Comparison of ENCODE assay signal across 10 mouse cellular contexts in genomic region chr13:54367758-54368157, GRCm38 (mm10). TPM values are rescaled to one million over a fixed set of nuclear protein-coding genes. Genes with fewer than 3 reads are reported as not detected.
DNase-seq lines count a peak whose midpoint lies in the region; ATAC-seq and TF ChIP-seq lines count a peak whose summit lies in the region.
"Had no signal": no experiment of that assay in that cellular context is flagged by ENCODE, and none has a peak within 500 bp of the region (broad histone marks: within the 10 kb centered on the region; RNA-seq: fewer than 3 reads in every experiment).

No protein-coding gene starts in this region.

- H3K9ac ChIP-seq in hindbrain, postnatal 0 days (replicated peaks; ENCODE audit: low read length) = no peak overlapping the region
- H3K9ac ChIP-seq in hindbrain, embryonic 14.5 days = no peak overlapping the region
- H3K9ac ChIP-seq in midbrain, embryonic 14.5 days (replicated peaks; ENCODE audit: low read length) = no peak overlapping the region

- WGBS in hindbrain, postnatal 0 days = 66% methylated on average over 6 of the region's 6 CpGs
- 62% methylated on average over 6 of the region's 6 CpGs for WGBS in hindbrain, embryonic 14.5 days
- WGBS in midbrain, embryonic 14.5 days = 77% methylated on average over 6 of the region's 6 CpGs
- 83% methylated on average over 6 of the region's 6 CpGs for WGBS in midbrain, embryonic 10.5 days
- WGBS in olfactory bulb, adult 2 months = 78% methylated on average over 6 of the region's 6 CpGs
- 79% methylated on average over 6 of the region's 6 CpGs for WGBS in embryonic facial prominence, embryonic 10.5 days

- no peaks in the 10 kb centered on the region for H3K27me3 ChIP-seq in hindbrain, postnatal 0 days (ENCODE audit: insufficient read depth, low read length)
- no peaks in the 10 kb centered on the region for H3K27me3 ChIP-seq in hindbrain, embryonic 14.5 days (ENCODE audit: control insufficient read depth, insufficient read depth, low read length)
- H3K27me3 ChIP-seq in midbrain, embryonic 14.5 days (ENCODE audit: control insufficient read depth, insufficient read depth, low read length) = no peaks in the 10 kb centered on the region
- peaks cover 47% of the 10 kb centered on the region for H3K27me3 ChIP-seq in midbrain, embryonic 10.5 days (ENCODE audit: low read depth, poor library complexity, severe bottlenecking)
- peaks cover 42% of the 10 kb centered on the region for H3K27me3 ChIP-seq in embryonic facial prominence, embryonic 10.5 days (replicated peaks; ENCODE audit: low read depth, poor library complexity, severe bottlenecking)

- H3K4me3 ChIP-seq in hindbrain, postnatal 0 days (ENCODE audit: low read length) = no peak overlapping the region
- no peak overlapping the region for H3K4me3 ChIP-seq in hindbrain, embryonic 14.5 days (replicated peaks; ENCODE audit: low read length)
- no peak overlapping the region for H3K4me3 ChIP-seq in midbrain, embryonic 14.5 days (replicated peaks; ENCODE audit: low read depth, low read length)
- no peak overlapping the region for H3K4me3 ChIP-seq in midbrain, embryonic 10.5 days
- H3K4me3 ChIP-seq in olfactory bulb, adult 2 months (ENCODE audit: insufficient read depth, low read depth, low read length) = no peak overlapping the region
- no peak overlapping the region for H3K4me3 ChIP-seq in embryonic facial prominence, embryonic 10.5 days

- no peaks in the 10 kb centered on the region for H3K9me3 ChIP-seq in hindbrain, postnatal 0 days (ENCODE audit: low read length)
- H3K9me3 ChIP-seq in hindbrain, embryonic 14.5 days (ENCODE audit: control insufficient read depth, low read length) = no peaks in the 10 kb centered on the region
- H3K9me3 ChIP-seq in midbrain, embryonic 14.5 days (ENCODE audit: control insufficient read depth, low read length) = no peaks in the 10 kb centered on the region
- H3K9me3 ChIP-seq in midbrain, embryonic 10.5 days (replicated peaks) = no peaks in the 10 kb centered on the region
- H3K9me3 ChIP-seq in embryonic facial prominence, embryonic 10.5 days = no peaks in the 10 kb centered on the region

- no peak overlapping the region for H3K4me2 ChIP-seq in hindbrain, postnatal 0 days (ENCODE audit: low read depth, low read length)
- no peak overlapping the region for H3K4me2 ChIP-seq in hindbrain, embryonic 14.5 days (replicated peaks)
- H3K4me2 ChIP-seq in midbrain, embryonic 14.5 days (ENCODE audit: low read length) = no peak overlapping the region

- ATAC-seq in hindbrain, postnatal 0 days = no peak
- no peak for ATAC-seq in hindbrain, embryonic 14.5 days (ENCODE audit: low FRiP score)
- no peak for ATAC-seq in midbrain, embryonic 14.5 days (ENCODE audit: low FRiP score, low TSS enrichment)

- peaks cover 14% of the 10 kb centered on the region for H3K4me1 ChIP-seq in hindbrain, postnatal 0 days (ENCODE audit: insufficient read depth, low read length)
- H3K4me1 ChIP-seq in hindbrain, embryonic 14.5 days (replicated peaks; ENCODE audit: control insufficient read depth, insufficient read depth, low read length) = peaks cover 17% of the 10 kb centered on the region
- H3K4me1 ChIP-seq in midbrain, embryonic 14.5 days (ENCODE audit: control insufficient read depth, insufficient read depth, low read length) = peaks cover 23% of the 10 kb centered on the region
- peaks cover 42% of the 10 kb centered on the region for H3K4me1 ChIP-seq in midbrain, embryonic 10.5 days
- H3K4me1 ChIP-seq in olfactory bulb, adult 2 months (ENCODE audit: control insufficient read depth, insufficient read depth, low read length) = peaks cover 37% of the 10 kb centered on the region
- peaks cover 36% of the 10 kb centered on the region for H3K4me1 ChIP-seq in embryonic facial prominence, embryonic 10.5 days

- DNase-seq in hindbrain, postnatal 0 days (ENCODE audit: low spot score) = peak; percentile 67
- DNase-seq in hindbrain, embryonic 14.5 days (ENCODE audit: low spot score) = no peak
- peak; percentile 46 for DNase-seq in midbrain, embryonic 14.5 days
- no peak for DNase-seq in midbrain, embryonic 10.5 days (ENCODE audit: low spot score)
- peak; percentile 30 for DNase-seq in brain, embryonic 14.5 days (ENCODE audit: low read depth)
- no peak for DNase-seq in thymus, postnatal 10 days (ENCODE audit: low spot score in 2 of 2)
- DNase-seq in embryonic facial prominence, embryonic 10.5 days (ENCODE audit: low spot score) = no peak
- DNase-seq: layer of hippocampus, adult 9-11 months; thymus, adult 2 months had no signal

- TF ChIP-seq POLR2A in brain, embryonic 14.5 days (IDR thresholded peaks at IDR 0.05; ENCODE audit: borderline replicate concordance, extremely low read depth, insufficient read depth, insufficient read length, poor library complexity, severe bottlenecking) = no peak
- TF ChIP-seq POLR2A in olfactory bulb, adult 2 months (IDR thresholded peaks at IDR 0.05; ENCODE audit: insufficient read depth, low read depth, low read length) = no peak

- TF ChIP-seq CTCF in hindbrain, postnatal 0 days (IDR thresholded peaks at IDR 0.05; ENCODE audit: low read depth) = peak; percentile 61
- peak; percentile 41; the same call in 1 of the 2 replicates for TF ChIP-seq CTCF in brain, embryonic 14.5 days (IDR thresholded peaks at IDR 0.05; ENCODE audit: borderline replicate concordance, extremely low read depth, insufficient read depth, insufficient read length)
- TF ChIP-seq CTCF in olfactory bulb, adult 2 months (IDR thresholded peaks at IDR 0.05; ENCODE audit: insufficient read depth, low read depth, low read length) = 0 out of 2 replicates have a peak, but pooled peaks have one; percentile 14

- 0 out of 2 replicates have a peak overlapping the region, but pooled peaks have one; percentile 22 for H3K27ac ChIP-seq in hindbrain, postnatal 0 days
- no peak overlapping the region for H3K27ac ChIP-seq in hindbrain, embryonic 14.5 days
- 0 out of 2 replicates have a peak overlapping the region, but pooled peaks have one; percentile 8 for H3K27ac ChIP-seq in midbrain, embryonic 14.5 days (replicated peaks; ENCODE audit: low read depth, low read length)
- H3K27ac ChIP-seq in midbrain, embryonic 10.5 days (replicated peaks) = no peak overlapping the region
- peak overlapping the region; percentile 2; the same call in 1 of the 2 replicates for H3K27ac ChIP-seq in olfactory bulb, adult 2 months (ENCODE audit: insufficient read depth, low read depth, low read length)
- no peak overlapping the region for H3K27ac ChIP-seq in embryonic facial prominence, embryonic 10.5 days (replicated peaks)

- H3K36me3 ChIP-seq in hindbrain, postnatal 0 days (ENCODE audit: insufficient read depth, low read length) = no peaks in the 10 kb centered on the region
- no peaks in the 10 kb centered on the region for H3K36me3 ChIP-seq in hindbrain, embryonic 14.5 days (replicated peaks; ENCODE audit: control insufficient read depth, insufficient read depth)
- H3K36me3 ChIP-seq in midbrain, embryonic 14.5 days (ENCODE audit: control insufficient read depth, insufficient read depth, low read length) = no peaks in the 10 kb centered on the region
- no peaks in the 10 kb centered on the region for H3K36me3 ChIP-seq in midbrain, embryonic 10.5 days
- no peaks in the 10 kb centered on the region for H3K36me3 ChIP-seq in embryonic facial prominence, embryonic 10.5 days (replicated peaks)

RNA-seq across cellular contexts. Expression of gene Cplx2, which starts 3.4 kb away (rescaled TPM):
- 118 and 120 TPM in 2 replicates for total RNA-seq in hindbrain, postnatal 0 days (2014; rRNA removed)
- 46.2 and 47.4 TPM in 2 replicates for polyA plus RNA-seq in hindbrain, postnatal 0 days (2015; fragmentation: Nextera tagmentation; extraction: Ambion mirVana)
- polyA plus RNA-seq in hindbrain, embryonic 14.5 days (2014; fragmentation: Nextera tagmentation; extraction: Ambion mirVana) = 24.9 and 30.1 TPM in 2 replicates
- 39.4 and 41.9 TPM in 2 replicates for polyA plus RNA-seq in midbrain, embryonic 14.5 days (2014; fragmentation: Nextera tagmentation; extraction: Ambion mirVana)
- 9.9 and 15.3 TPM in 2 replicates for polyA plus RNA-seq in midbrain, embryonic 10.5 days (2016; fragmentation: Nextera tagmentation; extraction: Ambion mirVana)
- polyA plus RNA-seq in brain, embryonic 14.5 days (2012; rRNA removed) = 43.3 and 69.2 TPM in 2 replicates
- polyA plus RNA-seq in olfactory bulb, adult 2 months (2012; ENCODE audit: insufficient read depth, insufficient read length, low replicate concordance, missing spikeins) = not detected in 2 replicates
- 5.0 and 6.9 TPM in 2 replicates for polyA plus RNA-seq in embryonic facial prominence, embryonic 10.5 days (2016; fragmentation: Nextera tagmentation; extraction: Ambion mirVana)

Comparison
In these comparisons a context has a peak if more than half of its experiments do, and no peak if none do; other contexts are left out.
1. DNase-seq: peak in hindbrain, postnatal 0 days (single experiment), midbrain, embryonic 14.5 days (single experiment) and brain, embryonic 14.5 days (single experiment); none in hindbrain, embryonic 14.5 days (single experiment), midbrain, embryonic 10.5 days (single experiment), thymus, postnatal 10 days (0 of 2) and embryonic facial prominence, embryonic 10.5 days (single experiment).
2. H3K27ac ChIP-seq: peak in hindbrain, postnatal 0 days (single experiment), midbrain, embryonic 14.5 days (single experiment) and olfactory bulb, adult 2 months (single experiment); none in hindbrain, embryonic 14.5 days (single experiment), midbrain, embryonic 10.5 days (single experiment) and embryonic facial prominence, embryonic 10.5 days (single experiment).
3. Peak in every context shown above with its lines, with median percentiles within 50 percentile points of each other: CTCF ChIP-seq.